Mouse (Mus musculus) kidney, postnatal 14 days (tissue): Measurements from ENCODE around the gene Olfr692.

Experiments
- DNase-seq: peaks from one replicate; pipeline ENCODE4 v3.0.0; 2022; ENCODE audit warnings: mixed read lengths

Olfr692 gene

DNA sequence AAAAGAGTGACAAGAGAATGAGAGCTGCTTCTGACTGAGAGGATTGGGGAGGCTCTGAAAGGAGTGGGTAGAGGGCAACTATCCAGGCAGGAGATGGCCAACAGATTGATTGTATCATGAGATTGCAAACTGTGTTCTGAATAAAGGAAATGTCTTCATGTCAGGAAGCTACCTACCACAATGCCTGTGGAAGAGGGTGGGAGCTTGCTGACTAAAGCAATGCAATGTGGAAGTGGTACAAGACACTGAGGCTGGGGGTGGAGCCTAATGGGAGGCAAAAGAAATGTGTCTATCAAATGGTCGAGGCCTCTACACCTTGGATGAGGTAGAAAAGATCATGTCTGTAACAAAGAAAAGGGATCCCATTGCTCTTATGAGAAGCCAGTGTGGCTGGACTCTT is 38.3 kb downstream of the Olfr692 start:
- no peak for DNase-seq

DNA sequence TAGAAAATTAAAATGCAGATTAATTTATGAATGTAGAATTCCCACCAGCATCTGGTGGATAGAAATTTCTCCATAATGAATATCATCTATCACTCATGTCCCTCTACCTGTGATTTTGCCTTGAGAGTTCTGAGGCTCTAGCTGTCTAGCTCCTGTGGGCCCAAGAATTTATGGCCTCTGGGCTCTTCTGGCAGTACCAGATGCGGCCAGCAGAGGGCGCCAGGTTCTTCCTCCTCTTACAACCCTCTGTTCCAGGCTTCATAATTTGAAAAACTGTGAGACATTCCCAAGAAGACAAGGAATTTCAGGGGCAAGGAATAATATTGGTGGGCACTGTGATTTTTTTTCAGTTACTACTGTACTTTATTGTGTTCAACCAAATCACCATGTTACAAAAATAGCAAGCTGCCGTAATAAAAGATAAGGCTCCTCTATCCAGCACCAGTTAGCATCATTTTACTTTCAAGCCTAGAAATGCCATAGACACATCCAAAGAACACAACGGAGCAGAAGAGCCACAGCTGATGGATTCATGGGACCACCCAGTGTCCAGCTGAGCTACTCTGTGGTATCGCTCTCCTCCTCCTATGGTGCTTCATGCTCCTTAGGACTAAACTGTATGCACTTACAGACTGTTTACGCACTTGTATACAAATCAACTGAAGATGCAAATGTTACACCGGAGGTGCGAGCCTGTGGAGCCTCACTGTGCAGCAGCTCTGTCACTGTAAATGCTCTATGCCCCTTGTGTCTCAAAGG is 44.0 kb downstream of the Olfr692 start:
- DNase-seq = peak; percentile 82

DNA sequence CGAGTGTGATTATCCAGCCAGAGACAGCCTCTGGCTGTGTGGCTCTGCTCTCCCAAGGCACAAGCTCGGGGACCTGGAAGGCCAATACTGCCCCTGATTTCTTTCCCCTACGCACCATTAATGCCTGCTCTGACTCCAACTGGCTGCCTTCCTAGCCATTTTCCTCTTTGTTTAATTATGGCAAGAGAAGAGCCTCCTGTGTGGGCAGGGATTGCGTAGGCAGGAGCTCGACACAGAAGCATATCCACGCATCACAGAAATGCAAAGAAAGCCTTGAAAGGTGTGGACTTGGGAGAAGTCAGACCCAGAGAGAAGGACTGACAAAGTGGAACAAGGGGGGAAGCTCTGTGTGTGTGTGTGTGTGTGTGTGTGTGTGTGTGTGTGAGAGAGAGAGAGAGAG is 46.4 kb downstream of the Olfr692 start:
- DNase-seq = no peak

DNA sequence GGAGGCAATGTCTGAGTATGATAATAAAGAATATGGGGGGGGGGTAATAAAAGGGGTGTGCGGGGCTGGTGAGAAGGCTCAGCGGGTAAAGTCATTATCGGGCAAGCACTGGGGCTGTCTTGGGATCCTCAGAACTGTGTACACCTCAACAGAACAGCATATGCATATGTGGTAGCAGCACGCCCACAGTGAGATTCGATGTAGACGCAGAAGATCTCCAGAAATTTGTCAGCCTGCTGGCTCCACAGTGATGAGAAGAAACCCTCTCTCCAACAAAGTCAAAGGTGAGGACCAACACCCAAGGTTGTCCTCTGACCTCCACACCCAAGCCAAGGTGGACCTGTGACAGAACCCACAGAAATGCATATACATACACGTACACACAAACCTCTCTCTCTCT is 48.5 kb downstream of the Olfr692 start:
- DNase-seq = no peak

DNA sequence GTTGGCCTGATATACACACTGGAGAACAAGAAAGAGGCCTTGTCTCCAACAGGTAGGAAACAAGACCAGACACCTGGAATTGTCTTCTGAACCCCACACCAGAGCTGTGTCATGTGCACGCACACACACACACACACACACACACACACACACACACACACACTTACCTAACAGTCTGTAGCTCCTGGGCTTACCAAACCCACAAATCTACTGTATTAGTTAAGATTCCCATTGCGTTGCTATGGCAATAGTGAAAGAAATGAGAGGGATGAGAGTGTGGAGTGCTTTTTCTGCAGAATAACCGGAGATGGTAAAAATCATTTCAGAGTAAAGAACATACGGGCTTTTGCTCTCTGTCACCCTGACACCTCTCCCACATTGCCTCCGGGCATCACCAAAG is 50.1 kb downstream of the Olfr692 start:
- no peak for DNase-seq
